Mouse (Mus musculus): ENCODE measurements around the gene Nebl. TPM values are rescaled to one million over a fixed set of nuclear protein-coding genes. Genes with fewer than 3 reads are reported as not detected.

The Nebl gene
- polyA plus RNA-seq (2014; fragmentation: Illumina TruSeq; extraction: RNeasy Lipid Tissue Mini Kit (QIAGEN cat#74804); ENCODE audit: low read depth, low replicate concordance), result 1.3 TPM

GRCm38 (mm10) chr2:17730957-17731830 lies at the start of gene Nebl:
Gene Nebl, minus strand, starts transcription at chr2:17731464.

All from testis, adult 10 weeks (tissue).